Mouse (Mus musculus): ENCODE data around the gene Sik1. TPM values are rescaled to one million over a fixed set of nuclear protein-coding genes. Genes with fewer than 3 reads are reported as not detected.

The Sik1 gene
- polyA plus RNA-seq, 2 experiments: 2.6 to 3.0 TPM

DNA sequence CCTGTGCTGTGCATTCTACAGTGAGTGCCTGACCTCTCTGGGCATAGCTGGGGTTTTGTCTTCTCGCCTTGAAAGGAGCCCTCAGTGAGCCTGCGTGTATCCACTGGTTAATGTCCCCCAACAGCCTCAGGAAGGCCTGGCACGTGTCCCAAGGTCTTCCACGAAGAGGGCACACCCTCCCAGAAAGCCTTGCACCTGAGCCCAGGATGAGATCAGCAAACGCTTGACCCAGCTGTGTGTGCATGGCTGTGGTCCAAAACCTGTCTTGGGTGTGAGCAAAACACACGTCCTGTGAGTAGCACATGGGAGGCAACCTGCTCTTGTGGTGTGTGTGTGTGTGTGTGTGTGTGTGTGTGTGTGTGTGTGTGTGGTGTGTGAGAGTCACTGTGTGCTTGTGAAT, 28.9 kb downstream of the Sik1 start:
- Histone ChIP-seq H3K4me2 (ENCODE audit: low read depth) (no peak overlapping the region), H3K36me3 (replicated peaks; ENCODE audit: control insufficient read depth, insufficient read depth, low read depth) (no peaks in the 10 kb centered on the region), H3K27ac (no peak overlapping the region), H3K9me3 (ENCODE audit: control insufficient read depth, low read length) (no peaks in the 10 kb centered on the region), H3K9ac (replicated peaks) (no peak overlapping the region), H3K4me1 (replicated peaks; ENCODE audit: control insufficient read depth in 2 of 2, insufficient read depth in 2 of 2, low read length in 1 of 2) (peaks cover 0 to 2% of the 10 kb centered on the region in 2 experiments; a peak in 1 of 4 replicates), H3K4me3 (ENCODE audit: insufficient read depth in 1 of 2, low read depth in 2 of 2, low read length in 2 of 2) (no peak overlapping the region), H3K27me3 (ENCODE audit: control insufficient read depth, insufficient read depth, low read length) (no peaks in the 10 kb centered on the region)
- ATAC-seq (ENCODE audit: insufficient read depth) (no peak), DNase-seq (ENCODE audit: low read depth in 3 of 3, low spot score in 3 of 3) (no peak)
- TF ChIP-seq EP300 (IDR thresholded peaks at IDR 0.05; ENCODE audit: low read depth): no peak
- WGBS (ENCODE audit: insufficient replicate concordance): 45% methylated on average over 6 of the region's 6 CpGs

DNA sequence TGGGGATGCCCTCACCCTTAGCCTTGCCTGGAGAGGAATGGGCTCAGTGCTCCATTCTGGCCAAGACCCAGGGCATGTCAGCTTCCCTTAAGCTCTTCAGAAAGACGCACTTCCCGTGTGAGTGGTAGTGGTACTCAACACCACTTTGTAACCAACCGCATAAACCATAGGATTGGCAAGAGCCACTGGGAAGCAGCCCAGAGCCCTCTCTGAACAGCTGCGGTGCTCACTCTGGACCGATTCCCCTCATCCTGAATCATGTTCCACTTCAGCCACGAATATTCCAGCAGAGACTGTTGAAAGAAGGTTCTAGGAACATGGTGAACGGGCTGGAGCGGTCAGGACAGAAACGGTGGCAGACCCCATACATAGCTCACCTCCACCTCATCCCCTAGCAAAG, 29.9 kb downstream of the Sik1 start:
- no peak overlapping the region for H3K27ac ChIP-seq
- H3K4me1 ChIP-seq (replicated peaks; ENCODE audit: control insufficient read depth in 2 of 2, insufficient read depth in 2 of 2, low read length in 1 of 2): peaks cover 0 to 3% of the 10 kb centered on the region in 2 experiments; a peak in 1 of 4 replicates
- no peak for TF ChIP-seq CTCF (IDR thresholded peaks at IDR 0.05; ENCODE audit: low read depth)
- TF ChIP-seq EP300 (IDR thresholded peaks at IDR 0.05; ENCODE audit: low read depth): no peak
- H3K27me3 ChIP-seq (ENCODE audit: control insufficient read depth, insufficient read depth, low read length): no peaks in the 10 kb centered on the region
- no peak for DNase-seq (ENCODE audit: low read depth in 3 of 3, low spot score in 3 of 3)
- H3K9ac ChIP-seq (replicated peaks): no peak overlapping the region
- H3K36me3 ChIP-seq (replicated peaks; ENCODE audit: control insufficient read depth, insufficient read depth, low read depth): no peaks in the 10 kb centered on the region
- H3K9me3 ChIP-seq (ENCODE audit: control insufficient read depth, low read length): no peaks in the 10 kb centered on the region
- WGBS (ENCODE audit: insufficient replicate concordance): 66% methylated on average over 9 of the region's 9 CpGs
- no peak overlapping the region for H3K4me3 ChIP-seq (ENCODE audit: insufficient read depth in 1 of 2, low read depth in 2 of 2, low read length in 2 of 2)
- no peak for ATAC-seq (ENCODE audit: insufficient read depth)
- no peak overlapping the region for H3K4me2 ChIP-seq (ENCODE audit: low read depth)

GRCm38 (mm10) chr17:31824812-31825211, 30.8 kb downstream of the Sik1 start:
- no peak overlapping the region for H3K4me3 ChIP-seq (ENCODE audit: insufficient read depth in 1 of 2, low read depth in 2 of 2, low read length in 2 of 2)
- 65% methylated on average over 7 of the region's 7 CpGs for WGBS (ENCODE audit: insufficient replicate concordance)
- ATAC-seq (ENCODE audit: insufficient read depth): no peak
- no peaks in the 10 kb centered on the region for H3K36me3 ChIP-seq (replicated peaks; ENCODE audit: control insufficient read depth, insufficient read depth, low read depth)
- no peak overlapping the region for H3K27ac ChIP-seq
- no peaks in the 10 kb centered on the region for H3K9me3 ChIP-seq (ENCODE audit: control insufficient read depth, low read length)
- no peak overlapping the region for H3K4me2 ChIP-seq (ENCODE audit: low read depth)
- H3K27me3 ChIP-seq (ENCODE audit: control insufficient read depth, insufficient read depth, low read length): no peaks in the 10 kb centered on the region
- DNase-seq (ENCODE audit: low read depth in 3 of 3, low spot score in 3 of 3): no peak
- peaks cover 0 to 6% of the 10 kb centered on the region in 2 experiments; a peak in 1 of 4 replicates for H3K4me1 ChIP-seq (replicated peaks; ENCODE audit: control insufficient read depth in 2 of 2, insufficient read depth in 2 of 2, low read length in 1 of 2)
- no peak for TF ChIP-seq CTCF (IDR thresholded peaks at IDR 0.05; ENCODE audit: low read depth)
- no peak for TF ChIP-seq EP300 (IDR thresholded peaks at IDR 0.05; ENCODE audit: low read depth)
- no peak overlapping the region for H3K9ac ChIP-seq (replicated peaks)

DNA sequence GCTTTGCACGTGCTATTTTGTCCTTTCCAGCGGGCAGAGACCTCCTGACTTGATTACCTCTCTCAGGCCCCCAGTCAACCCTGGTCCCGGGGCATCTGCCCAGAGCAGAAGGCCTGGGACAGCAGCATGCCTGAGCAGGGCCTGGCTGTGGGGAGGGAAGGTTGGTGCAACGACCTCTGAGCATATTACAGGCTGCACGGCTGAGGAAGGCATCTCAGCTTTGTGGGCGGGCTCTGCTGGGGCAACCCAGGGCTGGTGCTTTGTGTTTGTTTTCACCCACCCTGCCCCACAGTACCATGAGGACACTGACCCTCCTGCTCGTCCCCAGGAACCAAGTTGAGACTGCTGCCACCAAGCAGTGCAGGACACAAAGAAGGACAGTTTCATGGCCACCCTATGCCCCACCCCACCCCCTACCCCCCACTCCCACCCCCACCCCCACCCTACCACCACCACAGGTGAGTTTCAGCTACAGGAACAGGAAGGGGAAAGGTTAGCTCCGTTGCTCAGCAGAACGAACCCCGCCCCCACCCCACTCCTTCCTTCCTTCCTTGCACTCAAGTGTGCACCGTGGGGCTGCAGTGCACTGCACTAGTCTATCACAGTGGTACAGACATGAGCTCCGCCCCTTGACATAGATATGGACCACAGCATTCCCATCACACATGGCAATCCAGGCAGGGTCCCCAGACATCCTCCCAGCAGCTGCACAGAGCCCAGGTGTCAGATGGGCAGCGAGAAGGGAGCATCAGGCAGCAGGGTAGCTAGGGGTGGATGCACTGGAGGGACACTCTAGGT, 34.3 kb downstream of the Sik1 start:
- H3K4me3 ChIP-seq (ENCODE audit: insufficient read depth in 1 of 2, low read depth in 2 of 2, low read length in 2 of 2): no peak overlapping the region
- H3K4me2 ChIP-seq (ENCODE audit: low read depth): no peak overlapping the region
- H3K9me3 ChIP-seq (ENCODE audit: control insufficient read depth, low read length): no peaks in the 10 kb centered on the region
- peaks cover 0 to 4% of the 10 kb centered on the region in 2 experiments; a peak in 1 of 4 replicates for H3K4me1 ChIP-seq (replicated peaks; ENCODE audit: control insufficient read depth in 2 of 2, insufficient read depth in 2 of 2, low read length in 1 of 2)
- no peak overlapping the region for H3K9ac ChIP-seq (replicated peaks)
- no peak for TF ChIP-seq EP300 (IDR thresholded peaks at IDR 0.05; ENCODE audit: low read depth)
- TF ChIP-seq CTCF (IDR thresholded peaks at IDR 0.05; ENCODE audit: low read depth): no peak
- no peaks in the 10 kb centered on the region for H3K36me3 ChIP-seq (replicated peaks; ENCODE audit: control insufficient read depth, insufficient read depth, low read depth)
- ATAC-seq (ENCODE audit: insufficient read depth) (no peak), DNase-seq (ENCODE audit: low read depth in 3 of 3, low spot score in 3 of 3) (no peak)
- no peaks in the 10 kb centered on the region for H3K27me3 ChIP-seq (ENCODE audit: control insufficient read depth, insufficient read depth, low read length)
- WGBS (ENCODE audit: insufficient replicate concordance): 13% methylated on average over 13 of the region's 13 CpGs
- no peak overlapping the region for H3K27ac ChIP-seq

DNA sequence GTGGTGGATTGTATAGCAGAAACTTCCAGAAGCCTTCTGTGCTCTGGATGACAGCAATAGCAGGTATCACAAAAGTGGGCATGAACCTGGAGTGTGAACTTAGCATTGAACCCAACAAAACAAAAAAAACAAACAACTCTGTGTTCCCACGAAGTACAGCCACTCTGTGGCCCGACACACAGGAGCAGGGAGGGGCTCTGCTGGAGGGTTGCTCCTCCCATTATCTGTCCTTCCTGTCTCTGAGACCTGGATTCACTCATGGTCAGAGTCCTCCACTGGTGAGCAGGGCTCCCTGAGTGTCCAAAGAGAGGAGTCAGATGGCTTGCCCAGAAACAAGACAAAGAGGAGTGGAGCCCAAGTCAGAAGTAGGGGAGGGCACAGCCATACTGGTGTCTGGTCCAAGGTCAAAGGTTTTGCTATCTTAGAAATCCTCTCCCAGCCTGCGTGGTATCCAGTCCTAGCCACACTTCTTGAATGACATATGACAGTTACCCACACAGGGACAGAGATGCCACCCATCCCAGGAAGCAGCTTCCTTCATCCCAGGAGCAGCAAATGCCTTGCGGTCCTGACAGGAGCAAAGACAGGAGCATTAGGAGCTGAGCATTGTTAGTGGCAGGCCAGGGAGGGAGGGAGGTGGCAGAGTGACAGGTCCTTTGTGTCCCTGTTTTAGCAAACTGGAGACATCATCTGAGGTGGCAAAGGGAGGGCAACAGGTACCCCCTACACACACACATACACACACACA, 35.3 kb downstream of the Sik1 start:
- Histone ChIP-seq H3K4me2 (ENCODE audit: low read depth) (no peak overlapping the region), H3K27ac (no peak overlapping the region)
- no peak for ATAC-seq (ENCODE audit: insufficient read depth)

More for the DNA sequence above, 35.3 kb downstream of the Sik1 start:
- Histone ChIP-seq H3K36me3 (replicated peaks; ENCODE audit: control insufficient read depth, insufficient read depth, low read depth) (no peaks in the 10 kb centered on the region), H3K4me1 (replicated peaks; ENCODE audit: control insufficient read depth in 2 of 2, insufficient read depth in 2 of 2, low read length in 1 of 2) (peaks cover 0 to 4% of the 10 kb centered on the region in 2 experiments; a peak in 1 of 4 replicates), H3K27me3 (ENCODE audit: control insufficient read depth, insufficient read depth, low read length) (no peaks in the 10 kb centered on the region), H3K9me3 (ENCODE audit: control insufficient read depth, low read length) (no peaks in the 10 kb centered on the region), H3K9ac (replicated peaks) (no peak overlapping the region), H3K4me3 (ENCODE audit: insufficient read depth in 1 of 2, low read depth in 2 of 2, low read length in 2 of 2) (no peak overlapping the region)
- 35% methylated on average over 4 of the region's 4 CpGs for WGBS (ENCODE audit: insufficient replicate concordance)
- TF ChIP-seq EP300 (IDR thresholded peaks at IDR 0.05; ENCODE audit: low read depth) (no peak), CTCF (IDR thresholded peaks at IDR 0.05; ENCODE audit: low read depth) (no peak)
- DNase-seq (ENCODE audit: low read depth in 3 of 3, low spot score in 3 of 3): no peak

All from liver, embryonic 14.5 days (tissue).